Mouse (Mus musculus) midbrain, postnatal 0 days (tissue): ENCODE data around the gene Nckap5. TPM values are rescaled to one million over a fixed set of nuclear protein-coding genes. Genes with fewer than 3 reads are reported as not detected.

Source experiments
- ATAC-seq: fragments of 200-750 bp; cut with Nextera tagmentation; 2 replicates; pipeline ENCODE4 v1.8.0; 2017; ENCODE audit warnings: moderate number of reproducible peaks, mild to moderate bottlenecking, moderate TSS enrichment, moderate library complexity; ENCODE audit not compliant: low FRiP score
- DNase-seq: peaks from one replicate; pipeline ENCODE4 v3.0.0-alpha.2; 2015; ENCODE audit warnings: low spot score
- H3K27ac ChIP-seq: fragments of 300-500 bp; sonication (generic); 2 replicates; pipeline ENCODE4 v1.5.1; 2014; ENCODE audit warnings: low read depth, mild to moderate bottlenecking, low read length, mixed read lengths
- H3K27me3 ChIP-seq: fragments of 300-500 bp; sonication (generic); 2 replicates; pipeline ENCODE4 v1.6.1; 2014; ENCODE audit warnings: low read length, control low read depth, mixed read lengths; ENCODE audit not compliant: insufficient read depth
- H3K36me3 ChIP-seq: fragments of 300-500 bp; sonication (generic); 2 replicates; pipeline ENCODE4 v1.6.1; 2014; ENCODE audit warnings: low read length, control low read depth, mixed read lengths; ENCODE audit not compliant: insufficient read depth
- H3K4me1 ChIP-seq: fragments of 300-500 bp; sonication (generic); 2 replicates; pipeline ENCODE4 v1.6.1; 2014; ENCODE audit warnings: mild to moderate bottlenecking, control low read depth, antibody characterized with exemption, low read length, mixed read lengths; ENCODE audit not compliant: insufficient read depth
- H3K4me2 ChIP-seq: fragments of 300-500 bp; sonication (generic); 2 replicates; pipeline ENCODE4 v1.6.1; 2014; ENCODE audit warnings: low read depth, mild to moderate bottlenecking, low read length, mixed read lengths; ENCODE audit not compliant: poor library complexity, severe bottlenecking
- H3K4me3 ChIP-seq: fragments of 300-500 bp; sonication (generic); 2 replicates; pipeline ENCODE4 v1.5.1; 2014; ENCODE audit warnings: low read depth, mild to moderate bottlenecking, low read length, moderate library complexity
- H3K9ac ChIP-seq: fragments of 300-500 bp; sonication (generic); replicated peaks from 2 replicates; pipeline ENCODE4 v1.6.1; 2014; ENCODE audit warnings: mild to moderate bottlenecking, low read length, moderate library complexity, mixed read lengths; ENCODE audit not compliant: poor library complexity, severe bottlenecking
- H3K9me3 ChIP-seq: fragments of 300-500 bp; sonication (generic); 2 replicates; pipeline ENCODE4 v1.6.1; 2016; ENCODE audit warnings: low read length, control low read depth
- CTCF ChIP-seq: IDR thresholded peaks from 2 replicates; pipeline ENCODE4 v1.5.1; 2016; ENCODE audit warnings: antibody characterized with exemption, mild to moderate bottlenecking
- WGBS: fragments of 180-500 bp; shearing (Covaris S2); extraction: QIAGEN DNeasy Blood & Tissue Kit; methylation state at CpG from one replicate; pipeline ENCODE4 v1.1.7; 2014; 5-methylcytosine and 5-hydroxymethylcytosine counted together
- polyA plus RNA-seq: library from polyadenylated mRNA; unstranded; fragments of >200 nt; fragmentation: Nextera tagmentation; extraction: Ambion mirVana; gene quantifications from 2 replicates; pipeline ENCODE4 v1.2.1, GENCODE M21; 2015
- total RNA-seq: library from RNA; depleted of rRNA; stranded (reverse); fragments of >200 nt; gene quantifications from 2 replicates; pipeline ENCODE4 v1.2.3, GENCODE M21; 2014

Gene Nckap5
- total and polyA plus RNA-seq, 2 experiments from 2014 or later: 6.3 to 8.7 TPM

GRCm38 (mm10) chr1:125945136-125945535, 885.5 kb downstream of the Nckap5 start:
- Histone ChIP-seq H3K9me3 (no peaks in the 10 kb centered on the region), H3K36me3 (no peaks in the 10 kb centered on the region), H3K4me2 (no peak overlapping the region), H3K27ac (no peak overlapping the region), H3K4me1 (no peaks in the 10 kb centered on the region), H3K9ac (no peak overlapping the region), H3K27me3 (no peaks in the 10 kb centered on the region), H3K4me3 (no peak overlapping the region)
- TF ChIP-seq CTCF: no peak
- no peak for ATAC-seq
- no peak for DNase-seq
- 76% methylated on average over 9 of the region's 9 CpGs for WGBS

GRCm38 (mm10) chr1:125943305-125943704, 887.3 kb downstream of the Nckap5 start:
- Histone ChIP-seq H3K9ac (no peak overlapping the region), H3K9me3 (no peaks in the 10 kb centered on the region), H3K27me3 (no peaks in the 10 kb centered on the region), H3K4me3 (no peak overlapping the region), H3K36me3 (no peaks in the 10 kb centered on the region), H3K4me1 (no peaks in the 10 kb centered on the region), H3K4me2 (no peak overlapping the region), H3K27ac (no peak overlapping the region)
- WGBS: 100% methylated on average over 1 of the region's 1 CpGs
- DNase-seq (no peak), ATAC-seq (no peak)
- no peak for TF ChIP-seq CTCF

- WGBS: 95% methylated on average over 10 of the region's 10 CpGs
These were observed 905.1 kb downstream of the Nckap5 start for GRCm38 (mm10) chr1:125925486-125925885.

GRCm38 (mm10) chr1:125923062-125923461, 907.5 kb downstream of the Nckap5 start:
- peak; percentile 71 for TF ChIP-seq CTCF
- H3K27me3 ChIP-seq: no peaks in the 10 kb centered on the region
- no peak overlapping the region for H3K4me2 ChIP-seq
- no peak overlapping the region for H3K4me3 ChIP-seq
- ATAC-seq (no peak), DNase-seq (peak; percentile 29)
- H3K4me1 ChIP-seq: no peaks in the 10 kb centered on the region
- 0 out of 2 replicates have a peak, but pooled peaks cover 4% of the 10 kb centered on the region for H3K9me3 ChIP-seq
- no peak overlapping the region for H3K9ac ChIP-seq
- 65% methylated on average over 2 of the region's 2 CpGs for WGBS
- H3K36me3 ChIP-seq: no peaks in the 10 kb centered on the region
- no peak overlapping the region for H3K27ac ChIP-seq

More at GRCm38 (mm10) chr1:125925486-125925885, 905.1 kb downstream of the Nckap5 start:
- no peak for TF ChIP-seq CTCF
- Histone ChIP-seq H3K4me1 (no peaks in the 10 kb centered on the region), H3K4me3 (no peak overlapping the region), H3K27ac (no peak overlapping the region), H3K36me3 (no peaks in the 10 kb centered on the region), H3K4me2 (no peak overlapping the region), H3K9me3 (no peaks in the 10 kb centered on the region), H3K27me3 (no peaks in the 10 kb centered on the region), H3K9ac (no peak overlapping the region)
- no peak for ATAC-seq
- no peak for DNase-seq

- Histone ChIP-seq H3K4me2 (no peak overlapping the region), H3K4me1 (no peaks in the 10 kb centered on the region), H3K27ac (no peak overlapping the region), H3K9me3 (0 out of 2 replicates have a peak, but pooled peaks cover 4% of the 10 kb centered on the region), H3K27me3 (no peaks in the 10 kb centered on the region), H3K4me3 (no peak overlapping the region), H3K36me3 (no peaks in the 10 kb centered on the region), H3K9ac (no peak overlapping the region)
- DNase-seq (no peak), ATAC-seq (no peak)
- TF ChIP-seq CTCF: no peak
- WGBS: 91% methylated on average over 3 of the region's 3 CpGs
These were observed 909.9 kb downstream of the Nckap5 start for GRCm38 (mm10) chr1:125920696-125921095.

- Histone ChIP-seq H3K9me3 (no peaks in the 10 kb centered on the region), H3K27ac (no peak within 1 kb of the TSS; the same call in 1 of the 2 replicates), H3K36me3 (no peaks in the 10 kb centered on the region), H3K4me2 (peak within 1 kb of the TSS; percentile 97), H3K4me1 (no peaks in the 10 kb centered on the region), H3K9ac (peak within 1 kb of the TSS; percentile 56; the same call in 1 of the 2 replicates), H3K27me3 (no peaks in the 10 kb centered on the region), H3K4me3 (peak within 1 kb of the TSS; percentile 58)
- DNase-seq (peak; percentile 16), ATAC-seq (0 out of 2 replicates have a peak, but pooled peaks have one; percentile 14)
- no peak for TF ChIP-seq CTCF
- 6% methylated on average over 30 of the region's 30 CpGs for WGBS
These were observed 917.7 kb downstream of the Nckap5 start, which contains the start of gene Lypd1 for GRCm38 (mm10) chr1:125912601-125913600. TSS of gene Lypd1 (minus strand) at chr1:125913101.
